Mouse (Mus musculus): ENCODE measurements around the gene Rnpep. TPM values are rescaled to one million over a fixed set of nuclear protein-coding genes. Genes with fewer than 3 reads are reported as not detected.
A peak's percentile ranks its signal among the peaks of the same experiment; 100 is the strongest.

Gene Rnpep
- polyA plus RNA-seq, 1 experiment from 2014 or later = 136 TPM

GRCm38 (mm10) chr1:135224147-135224546, 59.7 kb downstream of the Rnpep start:
- H3K27ac ChIP-seq (ENCODE audit: low read depth, low read length) = no peak overlapping the region
- H3K4me2 ChIP-seq (replicated peaks; ENCODE audit: low read depth) = no peak overlapping the region
- H3K36me3 ChIP-seq (ENCODE audit: control insufficient read depth, insufficient read depth) = no peaks in the 10 kb centered on the region
- no peaks in the 10 kb centered on the region for H3K9me3 ChIP-seq (ENCODE audit: control insufficient read depth)
- H3K27me3 ChIP-seq (replicated peaks; ENCODE audit: control insufficient read depth, insufficient read depth, low read length) = no peaks in the 10 kb centered on the region; the same call in 1 of the 2 replicates
- peaks cover 3% of the 10 kb centered on the region; the same call in 1 of the 2 replicates for H3K4me1 ChIP-seq (replicated peaks; ENCODE audit: control insufficient read depth, insufficient read depth, low read length)
- no peak overlapping the region for H3K4me3 ChIP-seq (ENCODE audit: low read depth, low read length)
- H3K9ac ChIP-seq (ENCODE audit: low read depth, low read length) = no peak overlapping the region
- WGBS = 67% methylated on average over 3 of the region's 3 CpGs
- no peak for TF ChIP-seq CTCF (IDR thresholded peaks at IDR 0.05; ENCODE audit: low read depth)
- ATAC-seq = no peak

DNA sequence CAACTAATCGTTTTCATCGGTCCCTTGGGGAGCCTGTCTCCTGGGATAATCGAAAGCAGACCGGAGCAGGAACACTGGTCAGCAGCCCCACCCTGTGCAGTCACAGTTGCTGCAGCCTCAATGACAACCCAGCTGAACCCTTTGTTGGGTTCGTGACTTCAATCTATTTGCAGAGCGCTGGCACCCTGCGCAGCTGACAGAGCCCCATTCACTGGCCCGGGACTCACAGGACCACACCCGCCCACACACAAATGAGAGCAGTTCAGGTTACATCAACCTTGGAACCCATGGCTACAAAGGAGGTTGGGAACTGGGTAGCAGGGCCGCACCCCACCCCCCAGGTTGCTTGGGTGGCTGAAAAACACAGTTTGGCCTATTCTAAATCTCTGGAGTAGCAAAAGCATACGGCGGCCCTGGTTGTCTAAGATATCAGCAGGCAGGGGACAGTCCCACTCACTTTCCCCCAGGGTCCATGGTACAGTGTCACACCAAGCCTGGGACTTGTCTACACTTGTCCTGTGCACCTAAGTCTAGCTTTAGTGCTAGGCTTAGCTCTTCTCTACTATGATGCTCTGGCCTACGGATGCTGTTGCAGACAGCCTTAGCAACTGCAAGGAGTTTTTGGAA, 66.2 kb downstream of the Rnpep start:
- H3K27me3 ChIP-seq (replicated peaks; ENCODE audit: control insufficient read depth, insufficient read depth, low read length) = no peaks in the 10 kb centered on the region
- no peak overlapping the region for H3K9ac ChIP-seq (ENCODE audit: low read depth, low read length)
- H3K4me1 ChIP-seq (replicated peaks; ENCODE audit: control insufficient read depth, insufficient read depth, low read length) = 0 out of 2 replicates have a peak, but pooled peaks cover 5% of the 10 kb centered on the region

GRCm38 (mm10) chr1:135213772-135214640, 69.9 kb downstream of the Rnpep start:
- H3K27ac ChIP-seq (ENCODE audit: low read depth, low read length) = no peak overlapping the region
- no peak overlapping the region for H3K4me2 ChIP-seq (replicated peaks; ENCODE audit: low read depth)
- no peaks in the 10 kb centered on the region for H3K36me3 ChIP-seq (ENCODE audit: control insufficient read depth, insufficient read depth)
- no peak overlapping the region for H3K4me3 ChIP-seq (ENCODE audit: low read depth, low read length)
- H3K9me3 ChIP-seq (ENCODE audit: control insufficient read depth) = no peaks in the 10 kb centered on the region
- WGBS = 54% methylated on average over 9 of the region's 9 CpGs
- no peaks in the 10 kb centered on the region for H3K27me3 ChIP-seq (replicated peaks; ENCODE audit: control insufficient read depth, insufficient read depth, low read length)
- no peak for TF ChIP-seq CTCF (IDR thresholded peaks at IDR 0.05; ENCODE audit: low read depth)
- peak; percentile 64; the same call in 1 of the 2 replicates for ATAC-seq
- 0 out of 2 replicates have a peak, but pooled peaks cover 11% of the 10 kb centered on the region for H3K4me1 ChIP-seq (replicated peaks; ENCODE audit: control insufficient read depth, insufficient read depth, low read length)
- no peak overlapping the region for H3K9ac ChIP-seq (ENCODE audit: low read depth, low read length)

More for the DNA sequence above, 66.2 kb downstream of the Rnpep start:
- no peaks in the 10 kb centered on the region for H3K9me3 ChIP-seq (ENCODE audit: control insufficient read depth)
- TF ChIP-seq CTCF (IDR thresholded peaks at IDR 0.05; ENCODE audit: low read depth) = no peak
- H3K36me3 ChIP-seq (ENCODE audit: control insufficient read depth, insufficient read depth) = no peaks in the 10 kb centered on the region
- 0 out of 2 replicates have a peak overlapping the region, but pooled peaks have one; percentile 13 for H3K4me2 ChIP-seq (replicated peaks; ENCODE audit: low read depth)
- ATAC-seq = peak; percentile 76
- WGBS = 51% methylated on average over 13 of the region's 13 CpGs
- no peak overlapping the region for H3K4me3 ChIP-seq (ENCODE audit: low read depth, low read length)
- H3K27ac ChIP-seq (ENCODE audit: low read depth, low read length) = no peak overlapping the region

Other genes starting within 250 kb of the Rnpep start
- gene Lgr6, start 178.8 kb downstream of the Rnpep start, polyA plus RNA-seq (2015; fragmentation: Nextera tagmentation; extraction: Ambion mirVana) = 0.37 and 0.44 TPM in 2 replicates
- 0.73 and 0.76 TPM in 2 replicates for gene Ptpn7, start 151.4 kb downstream of the Rnpep start, polyA plus RNA-seq (2015; fragmentation: Nextera tagmentation; extraction: Ambion mirVana)
- gene Arl8a, start 137.3 kb downstream of the Rnpep start, polyA plus RNA-seq (2015; fragmentation: Nextera tagmentation; extraction: Ambion mirVana) = 66.6 and 68.8 TPM in 2 replicates
- 1.7 and 2.0 TPM in 2 replicates for gene Gpr37l1, start 116.4 kb downstream of the Rnpep start, polyA plus RNA-seq (2015; fragmentation: Nextera tagmentation; extraction: Ambion mirVana)
- gene Elf3, start 25.5 kb downstream of the Rnpep start, polyA plus RNA-seq (2015; fragmentation: Nextera tagmentation; extraction: Ambion mirVana) = 159 and 164 TPM in 2 replicates
- gene Timm17a, start 29.7 kb upstream of the Rnpep start, polyA plus RNA-seq (2015; fragmentation: Nextera tagmentation; extraction: Ambion mirVana) = 257 and 271 TPM in 2 replicates
- 11.8 and 13.5 TPM in 2 replicates for gene Lmod1, start 40.7 kb upstream of the Rnpep start, polyA plus RNA-seq (2015; fragmentation: Nextera tagmentation; extraction: Ambion mirVana)
- 12.4 and 13.1 TPM in 2 replicates for gene Shisa4, start 91.2 kb upstream of the Rnpep start, polyA plus RNA-seq (2015; fragmentation: Nextera tagmentation; extraction: Ambion mirVana)
- 21.4 and 22.2 TPM in 2 replicates for gene Ipo9, start 146.4 kb upstream of the Rnpep start, polyA plus RNA-seq (2015; fragmentation: Nextera tagmentation; extraction: Ambion mirVana)

All from intestine, postnatal 0 days (tissue).